Mouse (Mus musculus) forebrain, embryonic 12.5 days (tissue): ENCODE measurements around the gene Lrch3. TPM values are rescaled to one million over a fixed set of nuclear protein-coding genes. Genes with fewer than 3 reads are reported as not detected.
"Not testable (repeated sequence)": the region's sequence is repeated elsewhere in the genome, so short reads cannot be mapped to it uniquely, and the experiment has no call there.

Experiments
- ATAC-seq: fragments of 200-750 bp; cut with Nextera tagmentation; 2 replicates; pipeline ENCODE4 v1.8.0; 2017; ENCODE audit warnings: moderate TSS enrichment; ENCODE audit not compliant: low FRiP score
- H3K27ac ChIP-seq: fragments of 300-500 bp; sonication (generic); 2 replicates; pipeline ENCODE4 v1.5.1; 2016; ENCODE audit warnings: mild to moderate bottlenecking
- H3K27me3 ChIP-seq: fragments of 300-500 bp; sonication (generic); 2 replicates; pipeline ENCODE4 v1.6.1; 2016; ENCODE audit warnings: mild to moderate bottlenecking
- H3K36me3 ChIP-seq: fragments of 300-500 bp; sonication (generic); replicated peaks from 2 replicates; pipeline ENCODE4 v1.6.1; 2016; ENCODE audit warnings: mild to moderate bottlenecking
- H3K4me1 ChIP-seq: fragments of 300-500 bp; sonication (generic); 2 replicates; pipeline ENCODE4 v1.6.1; 2016
- H3K4me2 ChIP-seq: fragments of 300-500 bp; sonication (generic); 2 replicates; pipeline ENCODE4 v1.6.1; 2016; ENCODE audit warnings: mild to moderate bottlenecking, moderate library complexity
- H3K4me3 ChIP-seq: fragments of 300-500 bp; sonication (generic); replicated peaks from 2 replicates; pipeline ENCODE4 v1.5.1; 2016; ENCODE audit warnings: mild to moderate bottlenecking
- H3K9ac ChIP-seq: fragments of 300-500 bp; sonication (generic); 2 replicates; pipeline ENCODE4 v1.6.1; 2016; ENCODE audit warnings: mild to moderate bottlenecking
- H3K9me3 ChIP-seq: fragments of 300-500 bp; sonication (generic); 2 replicates; pipeline ENCODE4 v1.6.1; 2016
- WGBS: fragments of 180-500 bp; shearing (Covaris S2); methylation state at CpG from one replicate; pipeline ENCODE4 v1.1.7; 2016; 5-methylcytosine and 5-hydroxymethylcytosine counted together
- polyA plus RNA-seq: library from polyadenylated mRNA; unstranded; fragments of >200 nt; fragmentation: Nextera tagmentation; extraction: Ambion mirVana; gene quantifications from 2 replicates; pipeline ENCODE4 v1.2.1, GENCODE M21; 2016

The Lrch3 gene
- 46.5 and 49.4 TPM in 2 replicates for polyA plus RNA-seq

GRCm38 (mm10) chr16:32913937-32914881, at the start of gene Lrch3:
Lrch3 (plus strand) TSS chr16:32914100.
- Histone ChIP-seq H3K9me3 (no peaks in the 10 kb centered on the region), H3K4me2 (peak within 1 kb of the TSS; percentile 62), H3K4me1 (peaks cover 10% of the 10 kb centered on the region), H3K4me3 (peak within 1 kb of the TSS; percentile 92), H3K27ac (peak within 1 kb of the TSS; percentile 77), H3K9ac (peak within 1 kb of the TSS; percentile 90), H3K36me3 (0 out of 2 replicates have a peak, but pooled peaks cover under 1% of the 10 kb centered on the region), H3K27me3 (no peaks in the 10 kb centered on the region)
- under 1% methylated on average over 72 of the region's 85 CpGs for WGBS
- peak; percentile 92 for ATAC-seq

DNA sequence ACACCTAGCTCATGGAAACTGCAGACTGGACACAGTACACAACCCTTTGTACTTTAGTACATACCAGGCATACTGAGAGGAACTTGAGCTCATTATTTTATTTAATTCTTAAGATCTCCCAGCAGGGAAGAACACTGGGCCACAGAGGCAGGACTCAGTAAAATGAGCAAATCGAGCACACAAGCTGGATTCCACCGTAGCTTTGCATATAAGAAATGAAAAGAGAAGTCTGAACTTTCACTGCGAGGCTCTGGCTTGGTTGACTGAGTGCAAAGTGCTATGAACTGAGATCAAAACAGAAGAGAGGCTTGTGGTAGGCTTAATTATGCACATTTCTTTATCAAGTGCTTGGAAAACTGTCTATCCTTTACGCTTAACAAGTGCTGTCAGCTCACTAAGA, 48.5 kb upstream of the Lrch3 start:
- Histone ChIP-seq H3K9me3 (no peaks in the 10 kb centered on the region), H3K27ac (no peak overlapping the region), H3K4me1 (peaks cover 24% of the 10 kb centered on the region), H3K27me3 (no peaks in the 10 kb centered on the region), H3K9ac (no peak overlapping the region), H3K36me3 (peaks cover 4% of the 10 kb centered on the region; the same call in 1 of the 2 replicates), H3K4me2 (no peak overlapping the region), H3K4me3 (no peak overlapping the region)
- ATAC-seq: no peak
- 74% methylated on average over 4 of the region's 4 CpGs for WGBS

DNA sequence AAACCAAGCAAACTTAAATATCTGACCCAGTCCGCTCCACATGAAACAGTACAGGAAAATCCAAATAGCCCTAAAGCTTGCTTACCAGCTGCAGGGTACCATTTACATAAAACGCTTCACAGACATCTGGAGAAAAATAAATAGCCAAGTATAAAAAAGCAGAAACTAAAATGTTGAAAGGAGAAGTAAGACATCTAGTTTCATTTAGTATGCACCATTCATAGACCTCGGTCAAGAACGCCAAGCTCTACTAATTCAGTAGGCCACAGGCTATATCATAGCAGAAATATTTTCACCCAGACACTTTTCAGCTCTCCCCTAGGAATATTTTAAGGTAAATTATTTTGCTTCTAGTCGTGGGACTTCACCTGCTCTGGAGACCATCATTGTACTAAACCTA, 47.2 kb upstream of the Lrch3 start:
- no peak for ATAC-seq
- Histone ChIP-seq H3K4me2 (peak overlapping the region; percentile 85), H3K27me3 (no peaks in the 10 kb centered on the region), H3K27ac (no peak overlapping the region), H3K9ac (no peak overlapping the region), H3K4me1 (peaks cover 24% of the 10 kb centered on the region), H3K9me3 (no peaks in the 10 kb centered on the region), H3K4me3 (peak overlapping the region; percentile 81; the same call in 1 of the 2 replicates), H3K36me3 (no peaks in the 10 kb centered on the region)
- 89% methylated on average over 5 of the region's 5 CpGs for WGBS

DNA sequence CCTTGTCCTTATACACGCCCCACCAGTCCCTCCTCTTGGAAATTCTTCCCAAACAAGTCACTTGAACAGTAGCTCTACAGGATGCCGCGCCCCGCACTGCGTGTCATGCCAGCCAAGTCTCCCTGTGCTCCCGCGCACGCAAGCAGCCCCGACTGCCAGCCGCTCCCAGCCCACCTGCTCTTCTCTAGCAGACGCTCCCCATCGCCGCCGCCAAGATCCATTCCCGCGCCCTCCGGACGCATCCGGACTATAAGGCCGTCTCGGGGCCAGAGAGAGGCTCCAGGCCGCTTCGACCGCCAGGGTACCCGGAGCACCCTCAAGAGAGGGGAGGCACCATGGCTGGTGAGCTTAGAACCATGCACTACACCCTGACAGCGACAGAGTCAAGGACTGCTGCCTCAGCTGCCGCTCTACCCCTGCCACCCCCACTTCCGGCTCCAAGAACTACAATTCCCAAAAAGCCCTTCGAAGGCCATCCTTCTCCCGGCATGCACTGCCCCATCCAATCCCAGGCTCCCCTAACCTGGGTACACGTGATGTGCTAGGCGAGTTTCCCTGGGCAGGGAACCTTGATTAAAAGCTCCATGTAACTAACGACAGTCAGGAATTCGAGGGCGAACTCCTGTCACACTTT, 45.9 kb upstream of the Lrch3 start:
- H3K4me1 ChIP-seq: peaks cover 24% of the 10 kb centered on the region
- H3K9me3 ChIP-seq: no peaks in the 10 kb centered on the region
- H3K27ac ChIP-seq: peak overlapping the region; percentile 82
- no peaks in the 10 kb centered on the region for H3K27me3 ChIP-seq
- H3K4me3 ChIP-seq: peak overlapping the region; percentile 81
- ATAC-seq: peak; percentile 99
- H3K9ac ChIP-seq: peak overlapping the region; percentile 82
- no peaks in the 10 kb centered on the region for H3K36me3 ChIP-seq
- peak overlapping the region; percentile 85 for H3K4me2 ChIP-seq
- 1% methylated on average over 35 of the region's 35 CpGs for WGBS

DNA sequence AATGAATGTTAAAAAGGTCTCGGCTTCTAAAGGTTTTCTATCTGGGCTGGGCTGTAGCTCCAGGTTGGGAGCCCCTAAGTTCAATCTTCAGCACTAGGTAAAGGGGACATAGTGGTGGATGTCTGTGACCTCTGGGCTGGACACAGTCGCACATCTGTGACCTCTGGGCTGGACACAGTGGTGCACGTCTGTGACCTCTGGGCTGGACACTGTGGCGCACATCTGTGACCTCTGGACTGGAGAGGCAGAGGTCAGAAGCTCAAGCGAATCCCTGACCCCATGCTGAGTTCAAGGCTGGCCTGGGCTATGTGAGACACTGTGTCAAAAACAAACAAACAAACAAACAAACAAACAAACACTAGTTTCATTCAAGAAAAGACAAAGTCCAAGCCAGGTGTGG, 43.7 kb upstream of the Lrch3 start:
- ATAC-seq: no peak
- Histone ChIP-seq H3K4me3 (no peak overlapping the region), H3K27ac (no peak overlapping the region), H3K4me1 (peaks cover 21% of the 10 kb centered on the region), H3K9ac (no peak overlapping the region), H3K27me3 (no peaks in the 10 kb centered on the region), H3K9me3 (no peaks in the 10 kb centered on the region), H3K4me2 (no peak overlapping the region), H3K36me3 (no peaks in the 10 kb centered on the region)
- WGBS: 67% methylated on average over 5 of the region's 5 CpGs

DNA sequence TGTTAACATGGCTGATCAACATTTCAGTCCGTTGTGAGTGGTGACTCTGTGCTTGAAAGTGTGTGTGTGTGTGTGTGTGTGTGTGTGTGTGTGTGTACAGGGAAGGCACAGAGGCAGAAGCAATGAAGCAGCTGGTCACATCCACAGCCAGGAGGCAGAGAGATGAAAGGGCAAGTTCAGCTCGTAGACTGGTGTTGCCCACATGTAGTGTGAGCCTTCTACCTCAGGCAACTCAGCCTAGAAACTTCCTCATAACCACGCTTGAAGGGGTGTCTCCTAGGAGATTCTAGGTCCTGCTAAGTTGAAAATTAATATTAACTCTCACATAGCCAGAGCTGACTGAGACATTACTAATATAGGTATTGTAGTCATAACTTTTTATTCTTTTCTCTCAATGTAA, 40.5 kb upstream of the Lrch3 start:
- no peak overlapping the region for H3K4me2 ChIP-seq
- H3K27ac ChIP-seq: no peak overlapping the region
- peaks cover 5% of the 10 kb centered on the region for H3K4me1 ChIP-seq
- H3K36me3 ChIP-seq: no peaks in the 10 kb centered on the region
- 48% methylated on average over 3 of the region's 3 CpGs for WGBS
- H3K9ac ChIP-seq: no peak overlapping the region
- no peaks in the 10 kb centered on the region for H3K27me3 ChIP-seq
- no peaks in the 10 kb centered on the region for H3K9me3 ChIP-seq
- no peak overlapping the region for H3K4me3 ChIP-seq
- no peak for ATAC-seq

- not testable (repeated sequence) for H3K9ac ChIP-seq, H3K9me3 ChIP-seq, H3K27ac ChIP-seq, H3K36me3 ChIP-seq, H3K27me3 ChIP-seq, H3K4me2 ChIP-seq, ATAC-seq, H3K4me3 ChIP-seq
- 71% methylated on average over 1 of the region's 1 CpGs for WGBS
- peaks cover 10% of the 10 kb centered on the region for H3K4me1 ChIP-seq
These were observed 38.6 kb upstream of the Lrch3 start for GRCm38 (mm10) chr16:32875281-32875680.

- Histone ChIP-seq H3K27me3 (no peaks in the 10 kb centered on the region), H3K4me3 (no peak overlapping the region), H3K4me2 (no peak overlapping the region), H3K9me3 (no peaks in the 10 kb centered on the region), H3K4me1 (peaks cover 13% of the 10 kb centered on the region), H3K27ac (no peak overlapping the region), H3K36me3 (no peaks in the 10 kb centered on the region), H3K9ac (no peak overlapping the region)
- ATAC-seq: no peak
- WGBS: 93% methylated on average over 3 of the region's 3 CpGs
These were observed 38.1 kb upstream of the Lrch3 start for GRCm38 (mm10) chr16:32875847-32876246.

- H3K27ac ChIP-seq: no peak overlapping the region
- no peaks in the 10 kb centered on the region for H3K27me3 ChIP-seq
- peak overlapping the region; percentile 90 for H3K4me2 ChIP-seq
- H3K9ac ChIP-seq: peak overlapping the region; percentile 87
- no peaks in the 10 kb centered on the region for H3K36me3 ChIP-seq
- peak overlapping the region; percentile 94 for H3K4me3 ChIP-seq
- peaks cover 13% of the 10 kb centered on the region for H3K4me1 ChIP-seq
- 36% methylated on average over 9 of the region's 9 CpGs for WGBS
- ATAC-seq: no peak
- H3K9me3 ChIP-seq: no peaks in the 10 kb centered on the region
These were observed 37.1 kb upstream of the Lrch3 start for GRCm38 (mm10) chr16:32876831-32877230.

- 3% methylated on average over 80 of the region's 83 CpGs for WGBS
- Histone ChIP-seq H3K27ac (peak within 1 kb of the TSS; percentile 81), H3K36me3 (no peaks in the 10 kb centered on the region), H3K4me1 (peaks cover 13% of the 10 kb centered on the region), H3K9me3 (no peaks in the 10 kb centered on the region), H3K4me2 (peak within 1 kb of the TSS; percentile 90), H3K9ac (peak within 1 kb of the TSS; percentile 87), H3K27me3 (no peaks in the 10 kb centered on the region), H3K4me3 (peak within 1 kb of the TSS; percentile 94)
- peak; percentile 97 for ATAC-seq
These were observed 36.4 kb upstream of the Lrch3 start, which contains the start of the genes Fyttd1 and Rubcn for GRCm38 (mm10) chr16:32877343-32878156. Fyttd1 (plus strand) TSS chr16:32877500. Rubcn (minus strand) TSS chr16:32877766.

GRCm38 (mm10) chr16:32878157-32878598, 35.7 kb upstream of the Lrch3 start:
- peak overlapping the region; percentile 81 for H3K27ac ChIP-seq
- no peaks in the 10 kb centered on the region for H3K9me3 ChIP-seq
- WGBS: under 1% methylated on average over 34 of the region's 34 CpGs
- peak overlapping the region; percentile 87 for H3K9ac ChIP-seq
- no peaks in the 10 kb centered on the region for H3K27me3 ChIP-seq
- peak overlapping the region; percentile 94 for H3K4me3 ChIP-seq
- H3K4me2 ChIP-seq: peak overlapping the region; percentile 90
- no peaks in the 10 kb centered on the region for H3K36me3 ChIP-seq
- ATAC-seq: peak; percentile 70
- H3K4me1 ChIP-seq: peaks cover 13% of the 10 kb centered on the region
